Mouse (Mus musculus): ENCODE measurements around the gene Sec22c. TPM values are rescaled to one million over a fixed set of nuclear protein-coding genes. Genes with fewer than 3 reads are reported as not detected.

The Sec22c gene
- polyA plus RNA-seq, 1 experiment from 2014 or later = 8.1 TPM

DNA sequence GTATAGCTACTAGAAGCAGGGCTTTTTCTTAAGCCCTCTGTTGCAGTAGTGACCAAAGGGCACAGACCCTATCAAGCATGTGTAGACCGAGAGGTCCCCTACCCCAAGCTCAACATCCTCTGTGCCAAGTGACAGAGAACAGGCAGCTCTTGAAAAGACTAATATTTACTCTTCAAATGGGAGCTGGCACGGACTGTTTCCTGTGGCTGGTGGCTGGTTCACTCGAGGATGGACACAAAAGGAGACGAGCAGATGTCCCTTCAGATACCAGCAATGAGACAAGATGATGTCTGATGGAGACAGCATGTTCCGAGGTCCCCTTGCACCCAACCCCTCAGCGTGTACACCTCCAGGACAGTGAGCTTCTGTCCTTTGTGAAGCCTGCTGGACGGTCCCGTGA, 27.8 kb downstream of the Sec22c start:
- peak; percentile 50 for DNase-seq
- Histone ChIP-seq H3K4me3 (ENCODE audit: low read depth, low read length) (no peak overlapping the region), H3K27me3 (ENCODE audit: insufficient read depth, low read length) (no peaks in the 10 kb centered on the region), H3K9ac (no peak overlapping the region), H3K4me2 (no peak overlapping the region), H3K9me3 (ENCODE audit: low read depth, low read length) (no peaks in the 10 kb centered on the region), H3K27ac (ENCODE audit: low read depth) (no peak overlapping the region), H3K4me1 (ENCODE audit: insufficient read depth) (peaks cover 9% of the 10 kb centered on the region; the same call in 1 of the 2 replicates), H3K36me3 (ENCODE audit: insufficient read depth) (0 out of 2 replicates have a peak, but pooled peaks cover 2% of the 10 kb centered on the region)
- no peak for ATAC-seq (ENCODE audit: insufficient read depth)
- 25% methylated on average over 8 of the region's 8 CpGs for WGBS
- TF ChIP-seq CTCF (IDR thresholded peaks at IDR 0.05; ENCODE audit: low read depth) = no peak

DNA sequence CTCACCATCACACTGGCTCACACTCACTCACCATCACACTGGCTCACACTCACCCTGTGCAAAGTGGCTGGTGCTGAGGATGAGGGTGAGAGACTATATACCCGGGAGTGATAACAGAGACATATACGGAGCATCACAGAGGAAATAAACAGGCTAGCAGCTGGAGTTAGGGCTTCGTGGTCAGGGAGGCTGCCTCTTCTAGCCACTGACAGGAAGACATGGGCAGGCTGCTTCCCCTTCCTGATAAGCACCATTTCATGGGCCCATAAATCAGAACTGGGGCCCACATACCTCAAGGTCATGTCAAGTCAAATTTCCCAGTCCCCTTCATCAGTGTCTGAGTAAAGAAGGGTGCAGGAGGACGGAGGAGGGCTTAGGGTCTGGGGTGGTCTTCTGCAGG, 28.2 kb downstream of the Sec22c start:
- Histone ChIP-seq H3K9me3 (ENCODE audit: low read depth, low read length) (no peaks in the 10 kb centered on the region), H3K27me3 (ENCODE audit: insufficient read depth, low read length) (no peaks in the 10 kb centered on the region), H3K4me2 (no peak overlapping the region), H3K4me1 (ENCODE audit: insufficient read depth) (peaks cover 13% of the 10 kb centered on the region), H3K27ac (ENCODE audit: low read depth) (no peak overlapping the region), H3K36me3 (ENCODE audit: insufficient read depth) (no peaks in the 10 kb centered on the region), H3K4me3 (ENCODE audit: low read depth, low read length) (no peak overlapping the region), H3K9ac (no peak overlapping the region)
- DNase-seq = no peak
- ATAC-seq (ENCODE audit: insufficient read depth) = no peak
- TF ChIP-seq CTCF (IDR thresholded peaks at IDR 0.05; ENCODE audit: low read depth) = no peak
- 30% methylated on average over 4 of the region's 4 CpGs for whole genome bisulfite sequencing

DNA sequence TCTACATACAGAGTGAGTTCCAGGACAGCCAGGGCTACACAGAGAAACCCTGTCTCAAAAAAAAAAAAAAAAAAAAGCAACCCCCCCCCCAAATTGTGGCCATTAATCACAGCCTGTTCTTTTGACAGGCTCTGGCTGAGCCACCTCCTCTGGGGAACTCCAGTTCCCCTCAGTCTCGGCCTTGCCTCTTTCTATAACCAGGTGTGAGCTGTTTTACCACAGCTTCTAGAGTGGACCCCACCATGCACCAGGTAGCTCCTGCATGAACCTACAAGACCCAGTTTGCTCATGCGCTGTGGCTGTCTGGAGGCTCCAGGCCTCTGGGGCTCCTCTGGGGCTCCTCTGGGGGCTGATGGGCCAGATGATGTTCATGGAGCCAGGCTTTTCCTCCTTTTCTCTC, 29.7 kb downstream of the Sec22c start:
- Histone ChIP-seq H3K36me3 (ENCODE audit: insufficient read depth) (no peaks in the 10 kb centered on the region), H3K9ac (no peak overlapping the region), H3K4me3 (ENCODE audit: low read depth, low read length) (no peak overlapping the region), H3K9me3 (ENCODE audit: low read depth, low read length) (no peaks in the 10 kb centered on the region), H3K27ac (ENCODE audit: low read depth) (no peak overlapping the region), H3K4me2 (no peak overlapping the region), H3K27me3 (ENCODE audit: insufficient read depth, low read length) (peaks cover 2% of the 10 kb centered on the region; the same call in 1 of the 2 replicates), H3K4me1 (ENCODE audit: insufficient read depth) (peaks cover 16% of the 10 kb centered on the region)
- no peak for ATAC-seq (ENCODE audit: insufficient read depth)
- DNase-seq = no peak
- WGBS = 76% methylated on average over 2 of the region's 2 CpGs
- no peak for TF ChIP-seq CTCF (IDR thresholded peaks at IDR 0.05; ENCODE audit: low read depth)

GRCm38 (mm10) chr9:121675011-121675410, 30.3 kb downstream of the Sec22c start:
- peaks cover 8% of the 10 kb centered on the region; the same call in 1 of the 2 replicates for H3K27me3 ChIP-seq (ENCODE audit: insufficient read depth, low read length)
- no peak overlapping the region for H3K4me3 ChIP-seq (ENCODE audit: low read depth, low read length)
- H3K27ac ChIP-seq (ENCODE audit: low read depth) = no peak overlapping the region
- no peak for ATAC-seq (ENCODE audit: insufficient read depth)
- peaks cover 16% of the 10 kb centered on the region for H3K4me1 ChIP-seq (ENCODE audit: insufficient read depth)
- 73% methylated on average over 9 of the region's 9 CpGs for WGBS
- no peak for DNase-seq
- no peak overlapping the region for H3K4me2 ChIP-seq
- no peaks in the 10 kb centered on the region for H3K9me3 ChIP-seq (ENCODE audit: low read depth, low read length)
- TF ChIP-seq CTCF (IDR thresholded peaks at IDR 0.05; ENCODE audit: low read depth) = no peak
- no peak overlapping the region for H3K9ac ChIP-seq
- no peaks in the 10 kb centered on the region for H3K36me3 ChIP-seq (ENCODE audit: insufficient read depth)

DNA sequence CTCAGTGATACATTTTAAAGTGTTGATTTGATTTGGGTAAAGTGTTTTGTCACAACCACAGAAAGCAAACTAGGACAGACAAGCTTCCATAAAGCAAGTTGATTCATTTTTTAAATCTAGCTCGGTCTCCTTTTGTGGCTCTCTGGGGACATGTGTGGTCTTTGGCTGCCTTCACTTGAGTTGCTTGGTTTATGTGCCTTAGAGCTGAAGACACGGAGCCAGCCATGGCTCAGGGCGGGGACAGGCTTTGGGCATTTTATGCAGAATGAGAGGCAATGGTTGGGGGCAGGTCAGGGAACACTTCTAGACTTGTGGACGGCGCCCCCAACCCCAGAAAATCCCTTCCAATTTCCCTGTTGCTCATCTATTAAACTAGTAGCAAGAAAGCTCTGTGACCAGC, 31.6 kb downstream of the Sec22c start:
- no peak for ATAC-seq (ENCODE audit: insufficient read depth)
- Histone ChIP-seq H3K27me3 (ENCODE audit: insufficient read depth, low read length) (peaks cover 19% of the 10 kb centered on the region; the same call in 1 of the 2 replicates), H3K4me3 (ENCODE audit: low read depth, low read length) (no peak overlapping the region), H3K36me3 (ENCODE audit: insufficient read depth) (no peaks in the 10 kb centered on the region), H3K27ac (ENCODE audit: low read depth) (no peak overlapping the region), H3K4me1 (ENCODE audit: insufficient read depth) (peaks cover 16% of the 10 kb centered on the region), H3K4me2 (no peak overlapping the region), H3K9me3 (ENCODE audit: low read depth, low read length) (no peaks in the 10 kb centered on the region), H3K9ac (no peak overlapping the region)
- 86% methylated on average over 5 of the region's 5 CpGs for WGBS
- DNase-seq = no peak
- no peak for TF ChIP-seq CTCF (IDR thresholded peaks at IDR 0.05; ENCODE audit: low read depth)

DNA sequence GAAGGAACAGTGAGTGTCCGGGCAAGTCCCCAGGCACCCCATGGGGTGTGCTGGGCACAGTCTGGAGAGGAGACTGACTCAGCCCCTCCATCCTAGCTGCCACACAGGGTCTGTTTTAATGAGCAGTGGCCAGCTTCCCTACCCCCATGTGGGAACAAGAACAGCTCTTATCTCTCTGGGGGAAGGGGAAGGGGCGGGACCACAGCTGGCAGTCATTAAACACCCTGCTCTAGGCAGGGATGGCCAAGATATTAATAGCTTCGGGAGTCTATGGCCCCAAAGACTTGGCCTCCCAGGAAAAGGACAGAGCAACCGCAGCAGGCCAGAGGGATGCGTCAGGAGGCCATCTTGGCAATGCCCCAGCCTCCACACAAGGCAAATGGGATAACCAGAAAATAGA, 33.0 kb downstream of the Sec22c start:
- Histone ChIP-seq H3K4me3 (ENCODE audit: low read depth, low read length) (no peak overlapping the region), H3K4me1 (ENCODE audit: insufficient read depth) (peaks cover 9% of the 10 kb centered on the region), H3K9me3 (ENCODE audit: low read depth, low read length) (no peaks in the 10 kb centered on the region), H3K4me2 (no peak overlapping the region), H3K9ac (no peak overlapping the region), H3K36me3 (ENCODE audit: insufficient read depth) (no peaks in the 10 kb centered on the region), H3K27ac (ENCODE audit: low read depth) (no peak overlapping the region), H3K27me3 (ENCODE audit: insufficient read depth, low read length) (peaks cover 22% of the 10 kb centered on the region)
- 29% methylated on average over 5 of the region's 5 CpGs for WGBS
- DNase-seq = peak; percentile 44
- no peak for TF ChIP-seq CTCF (IDR thresholded peaks at IDR 0.05; ENCODE audit: low read depth)
- peak; percentile 36; the same call in 1 of the 2 replicates for ATAC-seq (ENCODE audit: insufficient read depth)

DNA sequence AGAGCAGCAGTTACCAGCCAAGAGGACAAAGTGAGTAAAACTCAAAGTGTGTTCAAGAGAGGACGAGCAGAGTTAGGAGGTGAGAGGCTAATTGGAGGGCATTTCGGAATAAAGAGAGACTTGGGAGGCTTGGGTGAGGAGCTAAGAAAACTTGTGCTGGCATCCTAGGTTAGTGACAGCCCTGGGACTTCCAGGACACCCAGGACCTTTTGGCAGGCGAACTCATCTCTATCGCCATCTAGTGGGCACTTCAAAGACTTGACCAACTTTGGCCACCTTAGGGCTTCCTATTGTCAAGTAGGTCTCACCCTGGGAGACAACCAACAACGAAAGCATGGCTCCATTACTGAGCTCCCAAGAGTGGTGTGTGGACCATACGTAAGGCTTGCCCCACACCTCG, 34.0 kb downstream of the Sec22c start:
- no peaks in the 10 kb centered on the region for H3K9me3 ChIP-seq (ENCODE audit: low read depth, low read length)
- no peak overlapping the region for H3K4me3 ChIP-seq (ENCODE audit: low read depth, low read length)
- peaks cover 22% of the 10 kb centered on the region for H3K27me3 ChIP-seq (ENCODE audit: insufficient read depth, low read length)
- no peak overlapping the region for H3K4me2 ChIP-seq
- H3K27ac ChIP-seq (ENCODE audit: low read depth) = no peak overlapping the region
- H3K4me1 ChIP-seq (ENCODE audit: insufficient read depth) = peaks cover 8% of the 10 kb centered on the region
- H3K36me3 ChIP-seq (ENCODE audit: insufficient read depth) = no peaks in the 10 kb centered on the region
- peak; percentile 73 for TF ChIP-seq CTCF (IDR thresholded peaks at IDR 0.05; ENCODE audit: low read depth)
- 35% methylated on average over 7 of the region's 7 CpGs for WGBS
- H3K9ac ChIP-seq = no peak overlapping the region
- ATAC-seq (ENCODE audit: insufficient read depth) (0 out of 2 replicates have a peak, but pooled peaks have one; percentile 4), DNase-seq (peak; percentile 85)

Measured in lung, embryonic 14.5 days (tissue).